Mouse (Mus musculus): ENCODE results near the gene Nmu.

Nmu gene

GRCm38 (mm10) chr5:76321249-76322196, 42.1 kb downstream of the Nmu start:
- DNase-seq (ENCODE audit: inconsistent ontology term) = peak; percentile 32

- no peak for DNase-seq (ENCODE audit: inconsistent ontology term)
Measured at GRCm38 (mm10) chr5:76308206-76308605, 55.4 kb downstream of the Nmu start.

- DNase-seq (ENCODE audit: inconsistent ontology term) = no peak
Measured at GRCm38 (mm10) chr5:76306261-76306660, 57.3 kb downstream of the Nmu start.

GRCm38 (mm10) chr5:76305616-76306015, 58.0 kb downstream of the Nmu start:
- DNase-seq (ENCODE audit: inconsistent ontology term) = peak; percentile 49

GRCm38 (mm10) chr5:76304452-76305341, 58.9 kb downstream of the Nmu start, which contains the start of gene Clock:
TSS of gene Clock (minus strand) at chr5:76304792.
- DNase-seq (ENCODE audit: inconsistent ontology term) = peak; percentile 95

GRCm38 (mm10) chr5:76303745-76304451, 59.7 kb downstream of the Nmu start:
- peak; percentile 91 for DNase-seq (ENCODE audit: inconsistent ontology term)

- DNase-seq (ENCODE audit: inconsistent ontology term) = no peak
Measured at GRCm38 (mm10) chr5:76303379-76303744, 60.2 kb downstream of the Nmu start.

- no peak for DNase-seq (ENCODE audit: inconsistent ontology term)
Measured at GRCm38 (mm10) chr5:76302009-76302408, 61.6 kb downstream of the Nmu start.

- DNase-seq (ENCODE audit: inconsistent ontology term) = no peak
Measured at GRCm38 (mm10) chr5:76289234-76289691, 74.3 kb downstream of the Nmu start.

GRCm38 (mm10) chr5:76288256-76288655, 75.3 kb downstream of the Nmu start:
- DNase-seq (ENCODE audit: inconsistent ontology term) = no peak

GRCm38 (mm10) chr5:76287062-76287461, 76.5 kb downstream of the Nmu start:
- DNase-seq (ENCODE audit: inconsistent ontology term) = no peak

- DNase-seq (ENCODE audit: inconsistent ontology term) = no peak
Measured at GRCm38 (mm10) chr5:76285699-76286098, 77.9 kb downstream of the Nmu start.

- DNase-seq (ENCODE audit: inconsistent ontology term) = no peak
Measured at GRCm38 (mm10) chr5:76283890-76284289, 79.7 kb downstream of the Nmu start.
